Mouse (Mus musculus): ENCODE measurements at regions not wholly inside any gene's neighbourhood (a gene's known extent, or its start where the extent isn't known, plus 50 kb on each side); places are given as distances from the start of the nearest gene placed in this dataset.

- Histone ChIP-seq H3K9me3 (ENCODE audit: control insufficient read depth, low read length) (no peaks in the 10 kb centered on the region), H3K9ac (ENCODE audit: low read length) (no peak overlapping the region), H3K27me3 (ENCODE audit: control insufficient read depth, insufficient read depth, low read length) (no peaks in the 10 kb centered on the region), H3K27ac (ENCODE audit: low read depth, low read length) (no peak overlapping the region), H3K4me3 (ENCODE audit: low read depth, low read length) (no peak overlapping the region), H3K4me2 (ENCODE audit: low read depth) (no peak overlapping the region), H3K4me1 (ENCODE audit: control insufficient read depth, insufficient read depth, low read length) (0 out of 2 replicates have a peak, but pooled peaks cover 3% of the 10 kb centered on the region), H3K36me3 (ENCODE audit: control insufficient read depth, insufficient read depth, low read length) (no peaks in the 10 kb centered on the region)
- ATAC-seq (ENCODE audit: insufficient read depth, low FRiP score, low TSS enrichment), result no peak
- no peak for DNase-seq (ENCODE audit: low spot score)
- 75% methylated on average over 8 of the region's 8 CpGs for WGBS
Observed at GRCm38 (mm10) chr11:113091901-113092568, 310.0 kb downstream of the Sox9 start.

GRCm38 (mm10) chr11:113093895-113094445 is 311.9 kb downstream of the Sox9 start:
- H3K4me3 ChIP-seq (ENCODE audit: low read depth, low read length), result no peak overlapping the region
- H3K9me3 ChIP-seq (ENCODE audit: control insufficient read depth, low read length), result no peaks in the 10 kb centered on the region
- H3K4me1 ChIP-seq (ENCODE audit: control insufficient read depth, insufficient read depth, low read length), result 0 out of 2 replicates have a peak, but pooled peaks cover 3% of the 10 kb centered on the region
- no peaks in the 10 kb centered on the region for H3K27me3 ChIP-seq (ENCODE audit: control insufficient read depth, insufficient read depth, low read length)
- no peaks in the 10 kb centered on the region for H3K36me3 ChIP-seq (ENCODE audit: control insufficient read depth, insufficient read depth, low read length)
- no peak overlapping the region for H3K4me2 ChIP-seq (ENCODE audit: low read depth)
- no peak for DNase-seq (ENCODE audit: low spot score)
- no peak for ATAC-seq (ENCODE audit: insufficient read depth, low FRiP score, low TSS enrichment)
- H3K27ac ChIP-seq (ENCODE audit: low read depth, low read length), result no peak overlapping the region
- H3K9ac ChIP-seq (ENCODE audit: low read length), result no peak overlapping the region
- 93% methylated on average over 13 of the region's 13 CpGs for WGBS

- Histone ChIP-seq H3K9ac (ENCODE audit: low read length) (no peak overlapping the region; the same call in 1 of the 2 replicates), H3K36me3 (ENCODE audit: control insufficient read depth, insufficient read depth, low read length) (no peaks in the 10 kb centered on the region), H3K4me2 (ENCODE audit: low read depth) (no peak overlapping the region), H3K27ac (ENCODE audit: low read depth, low read length) (no peak overlapping the region), H3K27me3 (ENCODE audit: control insufficient read depth, insufficient read depth, low read length) (no peaks in the 10 kb centered on the region), H3K4me1 (ENCODE audit: control insufficient read depth, insufficient read depth, low read length) (0 out of 2 replicates have a peak, but pooled peaks cover 3% of the 10 kb centered on the region), H3K4me3 (ENCODE audit: low read depth, low read length) (no peak overlapping the region), H3K9me3 (ENCODE audit: control insufficient read depth, low read length) (no peaks in the 10 kb centered on the region)
- DNase-seq (ENCODE audit: low spot score) (no peak), ATAC-seq (ENCODE audit: insufficient read depth, low FRiP score, low TSS enrichment) (no peak)
- WGBS, result 83% methylated on average over 8 of the region's 8 CpGs
Observed at GRCm38 (mm10) chr11:113095625-113096024, 313.6 kb downstream of the Sox9 start.

GRCm38 (mm10) chr11:113096209-113096608 is 314.2 kb downstream of the Sox9 start:
- DNase-seq (ENCODE audit: low spot score) (no peak), ATAC-seq (ENCODE audit: insufficient read depth, low FRiP score, low TSS enrichment) (no peak)
- H3K27me3 ChIP-seq (ENCODE audit: control insufficient read depth, insufficient read depth, low read length), result no peaks in the 10 kb centered on the region
- H3K9me3 ChIP-seq (ENCODE audit: control insufficient read depth, low read length), result no peaks in the 10 kb centered on the region
- no peak overlapping the region; the same call in 1 of the 2 replicates for H3K9ac ChIP-seq (ENCODE audit: low read length)
- H3K4me3 ChIP-seq (ENCODE audit: low read depth, low read length), result no peak overlapping the region
- H3K27ac ChIP-seq (ENCODE audit: low read depth, low read length), result no peak overlapping the region
- no peak overlapping the region for H3K4me2 ChIP-seq (ENCODE audit: low read depth)
- H3K4me1 ChIP-seq (ENCODE audit: control insufficient read depth, insufficient read depth, low read length), result 0 out of 2 replicates have a peak, but pooled peaks cover 3% of the 10 kb centered on the region
- WGBS, result 62% methylated on average over 8 of the region's 8 CpGs
- H3K36me3 ChIP-seq (ENCODE audit: control insufficient read depth, insufficient read depth, low read length), result no peaks in the 10 kb centered on the region

GRCm38 (mm10) chr11:113098360-113098759 is 316.3 kb downstream of the Sox9 start:
- no peak for ATAC-seq (ENCODE audit: insufficient read depth, low FRiP score, low TSS enrichment)
- no peak overlapping the region for H3K4me3 ChIP-seq (ENCODE audit: low read depth, low read length)
- WGBS, result 92% methylated on average over 2 of the region's 2 CpGs

GRCm38 (mm10) chr11:113100800-113101199 is 318.8 kb downstream of the Sox9 start:
- no peak for ATAC-seq (ENCODE audit: insufficient read depth, low FRiP score, low TSS enrichment)
- no peak overlapping the region for H3K27ac ChIP-seq (ENCODE audit: low read depth, low read length)

More at GRCm38 (mm10) chr11:113098360-113098759, 316.3 kb downstream of the Sox9 start:
- H3K27me3 ChIP-seq (ENCODE audit: control insufficient read depth, insufficient read depth, low read length), result no peaks in the 10 kb centered on the region
- DNase-seq (ENCODE audit: low spot score), result no peak
- H3K36me3 ChIP-seq (ENCODE audit: control insufficient read depth, insufficient read depth, low read length), result no peaks in the 10 kb centered on the region
- no peaks in the 10 kb centered on the region for H3K9me3 ChIP-seq (ENCODE audit: control insufficient read depth, low read length)
- H3K4me1 ChIP-seq (ENCODE audit: control insufficient read depth, insufficient read depth, low read length), result peaks cover 5% of the 10 kb centered on the region
- H3K4me2 ChIP-seq (ENCODE audit: low read depth), result no peak overlapping the region
- no peak overlapping the region for H3K9ac ChIP-seq (ENCODE audit: low read length)
- H3K27ac ChIP-seq (ENCODE audit: low read depth, low read length), result no peak overlapping the region

GRCm38 (mm10) chr11:113101534-113101933 is 319.5 kb downstream of the Sox9 start:
- no peaks in the 10 kb centered on the region for H3K36me3 ChIP-seq (ENCODE audit: control insufficient read depth, insufficient read depth, low read length)
- no peak overlapping the region for H3K4me3 ChIP-seq (ENCODE audit: low read depth, low read length)
- peaks cover 3% of the 10 kb centered on the region for H3K4me1 ChIP-seq (ENCODE audit: control insufficient read depth, insufficient read depth, low read length)
- 73% methylated on average over 11 of the region's 11 CpGs for WGBS
- no peaks in the 10 kb centered on the region for H3K9me3 ChIP-seq (ENCODE audit: control insufficient read depth, low read length)
- H3K9ac ChIP-seq (ENCODE audit: low read length), result no peak overlapping the region
- H3K4me2 ChIP-seq (ENCODE audit: low read depth), result no peak overlapping the region
- DNase-seq (ENCODE audit: low spot score) (no peak), ATAC-seq (ENCODE audit: insufficient read depth, low FRiP score, low TSS enrichment) (no peak)
- no peak overlapping the region for H3K27ac ChIP-seq (ENCODE audit: low read depth, low read length)
- no peaks in the 10 kb centered on the region for H3K27me3 ChIP-seq (ENCODE audit: control insufficient read depth, insufficient read depth, low read length)

More at GRCm38 (mm10) chr11:113100800-113101199, 318.8 kb downstream of the Sox9 start:
- H3K9ac ChIP-seq (ENCODE audit: low read length), result no peak overlapping the region
- H3K4me1 ChIP-seq (ENCODE audit: control insufficient read depth, insufficient read depth, low read length), result peaks cover 5% of the 10 kb centered on the region
- no peaks in the 10 kb centered on the region for H3K9me3 ChIP-seq (ENCODE audit: control insufficient read depth, low read length)
- no peak overlapping the region for H3K4me2 ChIP-seq (ENCODE audit: low read depth)
- H3K4me3 ChIP-seq (ENCODE audit: low read depth, low read length), result no peak overlapping the region
- H3K27me3 ChIP-seq (ENCODE audit: control insufficient read depth, insufficient read depth, low read length), result no peaks in the 10 kb centered on the region
- no peaks in the 10 kb centered on the region for H3K36me3 ChIP-seq (ENCODE audit: control insufficient read depth, insufficient read depth, low read length)
- 60% methylated on average over 9 of the region's 9 CpGs for WGBS
- DNase-seq (ENCODE audit: low spot score), result no peak

GRCm38 (mm10) chr11:113103161-113103845 is 321.3 kb downstream of the Sox9 start:
- Histone ChIP-seq H3K27ac (ENCODE audit: low read depth, low read length) (no peak overlapping the region), H3K4me2 (ENCODE audit: low read depth) (no peak overlapping the region), H3K9me3 (ENCODE audit: control insufficient read depth, low read length) (no peaks in the 10 kb centered on the region), H3K4me1 (ENCODE audit: control insufficient read depth, insufficient read depth, low read length) (peaks cover 18% of the 10 kb centered on the region), H3K36me3 (ENCODE audit: control insufficient read depth, insufficient read depth, low read length) (no peaks in the 10 kb centered on the region), H3K4me3 (ENCODE audit: low read depth, low read length) (no peak overlapping the region), H3K9ac (ENCODE audit: low read length) (no peak overlapping the region), H3K27me3 (ENCODE audit: control insufficient read depth, insufficient read depth, low read length) (no peaks in the 10 kb centered on the region)
- ATAC-seq (ENCODE audit: insufficient read depth, low FRiP score, low TSS enrichment) (no peak), DNase-seq (ENCODE audit: low spot score) (no peak)
- WGBS, result 81% methylated on average over 12 of the region's 12 CpGs
